Mouse (Mus musculus) olfactory bulb, adult 2 months (tissue): ENCODE measurements around the gene Pi4ka. TPM values are rescaled to one million over a fixed set of nuclear protein-coding genes. Genes with fewer than 3 reads are reported as not detected.

Experiments used
- H3K27ac ChIP-seq: fragments of 200-500 bp; 2 replicates; pipeline ENCODE4 v1.5.1; 2012; ENCODE audit warnings: low read depth, low read length; ENCODE audit not compliant: insufficient read depth
- H3K4me1 ChIP-seq: fragments of 200-500 bp; 2 replicates; pipeline ENCODE4 v1.6.1; 2012; ENCODE audit warnings: low read length; ENCODE audit not compliant: control insufficient read depth, insufficient read depth
- H3K4me3 ChIP-seq: fragments of 200-500 bp; 2 replicates; pipeline ENCODE4 v1.5.1; 2012; ENCODE audit warnings: mild to moderate bottlenecking, low read depth, low read length, moderate library complexity; ENCODE audit not compliant: insufficient read depth
- CTCF ChIP-seq: fragments of 200-500 bp; IDR thresholded peaks from 2 replicates; pipeline ENCODE4 v1.5.1; 2012; ENCODE audit warnings: low read depth, mild to moderate bottlenecking, low read length, moderate library complexity; ENCODE audit not compliant: insufficient read depth
- POLR2A ChIP-seq: fragments of 200-500 bp; IDR thresholded peaks from 2 replicates; pipeline ENCODE4 v1.6.1; 2012; ENCODE audit warnings: mild to moderate bottlenecking, low read depth, low read length, moderate library complexity; ENCODE audit not compliant: insufficient read depth
- WGBS: fragments of 180-500 bp; shearing (Covaris S2); methylation state at CpG from one replicate; pipeline ENCODE4 v1.1.7; 2018; 5-methylcytosine and 5-hydroxymethylcytosine counted together
- polyA plus RNA-seq: library from polyadenylated mRNA; stranded (reverse); fragments of >200 nt; gene quantifications from 2 replicates; pipeline ENCODE4 v1.2.4, GENCODE M21; 2012; ENCODE audit warnings: low replicate concordance; ENCODE audit not compliant: missing spikeins, insufficient read depth, insufficient read length

Pi4ka gene
- polyA plus RNA-seq, 1 experiment: 511 TPM

DNA sequence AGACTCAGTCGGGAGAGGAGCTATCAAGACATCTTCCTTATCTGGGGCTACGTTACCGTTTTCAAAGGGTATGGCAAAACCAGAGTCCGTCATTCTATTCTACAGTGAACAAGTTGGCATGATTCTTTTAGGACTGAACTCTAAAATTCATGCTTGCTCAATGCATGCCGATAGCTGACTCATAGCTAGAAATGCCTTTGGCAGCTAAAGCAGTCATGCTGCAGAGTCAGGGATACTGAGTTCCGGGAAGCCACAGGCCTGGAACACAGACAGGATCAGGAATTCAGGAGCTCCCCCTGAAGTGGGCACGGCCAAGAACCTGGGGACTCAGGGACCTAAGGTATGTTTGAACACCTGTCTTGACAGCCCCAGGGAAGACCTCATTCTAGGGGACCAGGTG, 89.6 kb downstream of the Pi4ka start:
- H3K4me3 ChIP-seq: no peak overlapping the region
- H3K4me1 ChIP-seq: no peaks in the 10 kb centered on the region
- TF ChIP-seq POLR2A: no peak
- no peak for TF ChIP-seq CTCF
- H3K27ac ChIP-seq: no peak overlapping the region
- WGBS: 94% methylated on average over 7 of the region's 7 CpGs

DNA sequence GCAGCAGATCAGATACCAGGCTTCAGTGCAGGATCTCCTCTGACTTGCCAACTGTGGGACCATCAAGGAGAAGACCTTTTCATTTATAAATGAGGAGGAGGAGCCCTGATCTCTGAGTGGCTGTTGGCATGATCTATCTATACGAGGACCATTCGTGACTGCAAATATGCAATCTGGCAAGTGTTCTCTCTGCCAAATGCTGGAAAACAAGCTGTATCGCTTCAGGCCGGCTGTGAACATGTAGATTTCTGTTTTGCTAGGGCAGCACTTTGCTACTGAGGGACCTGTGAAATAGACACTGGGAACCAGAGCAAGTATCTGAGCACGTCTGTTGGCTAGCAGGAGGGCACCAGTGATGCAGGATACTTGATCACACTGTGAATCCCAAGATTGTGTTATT, 93.6 kb downstream of the Pi4ka start:
- H3K4me3 ChIP-seq: no peak overlapping the region
- no peaks in the 10 kb centered on the region for H3K4me1 ChIP-seq
- 90% methylated on average over 5 of the region's 5 CpGs for WGBS
- no peak for TF ChIP-seq CTCF
- no peak for TF ChIP-seq POLR2A
- H3K27ac ChIP-seq: no peak overlapping the region

DNA sequence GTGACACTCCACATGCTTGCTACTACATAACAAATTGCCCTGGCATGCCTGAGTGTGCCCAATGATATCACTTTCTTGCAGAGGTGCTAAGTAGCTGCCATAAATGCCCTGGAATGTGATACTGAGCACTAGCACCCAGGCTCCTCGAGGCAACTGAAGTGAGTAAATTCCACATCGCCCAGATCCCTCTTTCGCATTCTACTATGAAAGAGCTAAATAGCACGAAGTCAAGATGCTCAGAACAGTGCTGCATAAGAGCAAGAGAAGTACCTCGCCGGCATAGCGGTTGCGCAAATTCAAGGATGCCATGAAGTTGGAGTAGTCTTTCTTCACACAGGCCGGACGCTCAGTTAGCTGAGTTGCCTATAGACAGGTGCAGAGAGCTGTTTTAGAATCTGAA, 97.1 kb downstream of the Pi4ka start:
- H3K4me1 ChIP-seq: no peaks in the 10 kb centered on the region
- no peak overlapping the region for H3K4me3 ChIP-seq
- no peak overlapping the region for H3K27ac ChIP-seq
- no peak for TF ChIP-seq POLR2A
- no peak for TF ChIP-seq CTCF
- WGBS: 95% methylated on average over 10 of the region's 10 CpGs

DNA sequence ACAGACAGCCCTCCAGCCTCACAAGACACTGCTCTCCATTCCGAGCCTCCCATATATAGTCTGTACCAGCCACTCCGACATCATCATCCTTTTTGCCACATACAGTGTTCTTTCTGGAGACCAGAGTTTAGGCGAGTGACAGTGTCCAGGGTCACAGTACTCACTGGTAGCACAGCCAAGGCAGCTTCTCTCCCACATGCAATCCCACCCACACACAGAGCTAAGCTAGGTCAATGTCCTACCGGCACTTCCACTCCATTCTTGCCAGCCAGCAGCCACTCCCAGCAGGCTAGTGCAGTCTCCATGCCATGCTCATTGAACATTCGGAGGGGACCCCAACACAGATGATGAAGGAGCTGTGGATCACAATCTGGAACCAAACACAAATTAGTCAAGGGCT, 98.7 kb downstream of the Pi4ka start:
- TF ChIP-seq POLR2A (no peak), CTCF (no peak)
- WGBS: 84% methylated on average over 5 of the region's 5 CpGs
- Histone ChIP-seq H3K27ac (no peak overlapping the region), H3K4me3 (no peak overlapping the region), H3K4me1 (no peaks in the 10 kb centered on the region)

DNA sequence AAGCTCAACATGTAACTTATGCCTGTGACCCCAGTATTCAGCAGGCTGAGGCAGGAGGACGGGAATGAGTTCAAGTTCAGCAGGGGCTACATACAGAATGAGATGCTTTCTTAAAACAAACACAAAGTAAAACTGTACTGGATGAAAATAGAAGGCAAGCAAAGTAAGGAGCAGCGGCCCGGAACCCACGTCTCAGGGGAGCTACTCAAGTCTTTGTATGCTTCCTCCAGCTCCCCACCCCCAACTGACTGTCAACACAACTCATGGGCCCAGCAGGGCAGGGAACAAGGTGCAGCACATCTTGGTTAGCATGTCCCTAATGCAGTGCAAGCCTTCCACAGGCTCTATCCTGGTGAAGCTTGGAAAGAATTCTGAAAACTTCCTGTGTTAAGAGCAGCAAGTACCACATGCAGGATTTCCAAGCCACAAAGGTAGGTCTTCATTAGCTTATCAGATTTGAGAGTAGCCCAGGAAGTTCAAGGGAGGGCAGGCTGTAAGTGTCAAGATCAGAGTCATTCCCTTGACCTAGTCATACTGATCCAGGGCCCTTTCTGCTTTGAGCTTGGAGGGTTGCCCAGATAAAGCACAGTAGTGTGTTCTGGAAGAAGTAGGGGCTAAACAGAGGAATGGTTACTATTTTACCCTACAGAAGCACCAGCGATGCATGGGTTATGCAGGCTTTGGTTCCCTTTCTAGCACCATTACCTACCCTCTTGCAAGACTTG, 102.4 kb downstream of the Pi4ka start:
- Histone ChIP-seq H3K4me1 (no peaks in the 10 kb centered on the region), H3K27ac (no peak overlapping the region), H3K4me3 (no peak overlapping the region)
- TF ChIP-seq POLR2A (no peak), CTCF (no peak)
- 83% methylated on average over 5 of the region's 5 CpGs for WGBS

DNA sequence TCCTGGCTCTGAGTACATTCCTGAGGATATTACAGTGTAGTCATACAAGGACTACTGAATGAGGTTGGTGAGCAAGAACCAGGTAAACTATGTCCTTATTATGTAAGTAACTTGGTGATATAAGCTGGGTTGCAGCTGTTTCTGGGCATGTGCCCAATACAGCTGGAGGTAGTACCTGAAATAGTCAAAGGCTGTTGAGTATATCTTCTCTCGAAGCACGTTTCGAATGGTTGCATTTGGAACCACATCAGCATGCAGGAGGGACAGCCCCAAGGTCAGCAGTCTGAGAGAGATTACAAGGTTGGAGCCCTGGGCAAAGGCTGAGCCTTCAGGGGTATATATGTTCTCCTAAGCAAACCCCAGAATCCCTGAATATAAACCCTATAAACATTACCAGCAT, 105.3 kb downstream of the Pi4ka start:
- no peak overlapping the region for H3K27ac ChIP-seq
- no peak for TF ChIP-seq CTCF
- TF ChIP-seq POLR2A: no peak
- H3K4me1 ChIP-seq: no peaks in the 10 kb centered on the region
- no peak overlapping the region for H3K4me3 ChIP-seq
- 95% methylated on average over 3 of the region's 3 CpGs for WGBS

DNA sequence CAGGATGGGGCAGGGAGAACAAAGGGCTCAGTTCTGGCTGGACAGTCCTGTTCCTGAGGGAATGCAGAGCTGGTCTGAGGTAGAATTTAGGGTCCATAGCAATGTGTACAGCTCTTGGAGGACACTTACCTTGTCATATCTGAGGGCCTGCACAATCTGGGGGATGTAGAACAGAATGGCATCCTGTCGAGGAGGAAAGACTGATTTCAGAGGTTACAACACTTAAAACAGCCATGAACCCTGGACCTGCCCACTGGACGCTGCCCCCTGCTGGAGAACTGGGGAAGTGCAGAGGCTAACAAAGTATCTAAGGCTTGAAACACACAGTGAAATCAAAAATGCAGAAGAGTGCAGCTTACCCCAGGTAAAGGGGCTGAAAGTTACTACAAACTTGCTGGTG, 113.4 kb downstream of the Pi4ka start:
- Histone ChIP-seq H3K27ac (no peak overlapping the region), H3K4me3 (no peak overlapping the region), H3K4me1 (no peaks in the 10 kb centered on the region)
- WGBS: 0% methylated on average over 2 of the region's 2 CpGs
- TF ChIP-seq CTCF (peak; percentile 72), POLR2A (no peak)

DNA sequence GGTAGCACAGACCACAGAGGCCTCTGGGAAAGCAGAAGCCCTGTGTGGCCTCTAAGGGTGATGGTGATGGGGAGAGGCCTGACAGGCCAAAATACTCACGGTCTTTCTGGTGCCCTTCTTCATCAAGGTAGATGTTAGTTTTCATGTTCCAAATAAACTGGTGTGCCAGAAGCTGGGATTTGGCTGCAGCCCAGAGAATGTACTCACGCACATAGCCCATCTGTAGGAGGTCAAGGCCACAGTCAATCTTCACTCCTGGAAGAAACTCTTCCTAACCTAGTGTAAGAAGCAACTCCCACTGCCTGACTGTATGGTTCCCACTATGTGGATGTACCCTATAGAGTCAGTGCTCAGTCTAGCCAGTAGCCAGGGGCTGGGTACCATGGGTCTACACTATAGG, 115.1 kb downstream of the Pi4ka start:
- H3K4me3 ChIP-seq: no peak overlapping the region
- no peaks in the 10 kb centered on the region for H3K4me1 ChIP-seq
- H3K27ac ChIP-seq: no peak overlapping the region
- WGBS: 92% methylated on average over 2 of the region's 2 CpGs
- TF ChIP-seq CTCF (no peak), POLR2A (no peak)

DNA sequence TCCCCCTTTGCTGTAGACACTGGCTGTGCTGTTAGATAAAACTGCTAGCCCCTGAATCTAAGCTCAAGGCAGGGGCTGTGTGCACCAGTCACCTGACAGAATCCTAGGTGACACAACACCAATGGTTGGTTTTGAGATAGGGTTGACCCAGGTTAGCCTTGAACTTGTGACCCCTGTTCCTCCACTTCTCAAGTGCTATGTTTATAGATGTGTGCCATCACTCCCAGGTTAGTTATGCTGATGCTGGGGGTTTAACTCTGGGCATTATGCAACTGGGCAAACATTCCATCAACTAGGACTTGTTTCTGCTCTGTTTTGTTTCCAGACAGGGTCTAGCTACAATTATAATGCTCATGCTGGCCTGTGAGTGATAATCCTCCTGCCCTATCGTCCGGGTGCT, 119.0 kb downstream of the Pi4ka start:
- H3K4me3 ChIP-seq: no peak overlapping the region
- WGBS: 79% methylated on average over 2 of the region's 2 CpGs
- no peak overlapping the region for H3K27ac ChIP-seq
- no peaks in the 10 kb centered on the region for H3K4me1 ChIP-seq
- TF ChIP-seq POLR2A (no peak), CTCF (no peak)
